Mouse (Mus musculus): ENCODE data around the gene Peli2.

- TF ChIP-seq POLR2A (IDR thresholded peaks at IDR 0.05; ENCODE audit: borderline replicate concordance, control insufficient read depth, low read depth, low read length): no peak
- TF ChIP-seq CTCF (IDR thresholded peaks at IDR 0.05; ENCODE audit: control insufficient read depth, insufficient read depth, low read length): no peak
Measured at GRCm38 (mm10) chr14:48257759-48258158, 137.1 kb downstream of the Peli2 start.

Data from bone marrow, adult 2 months (tissue).